Mouse (Mus musculus) heart, adult 9 months (tissue): ENCODE measurements around the gene Eif4e2.
A peak's percentile ranks its signal among the peaks of the same experiment; 100 is the strongest.

Experiments used
- DNase-seq, 2 experiments: peaks; one replicate each; pipeline ENCODE4 v3.0.0; 2022; ENCODE audit warnings: low spot score in 2 of 2

Gene Eif4e2

GRCm38 (mm10) chr1:87201848-87202247 lies 11.9 kb upstream of the Eif4e2 start:
- DNase-seq = no peak

- no peak for DNase-seq
These were observed 9.9 kb upstream of the Eif4e2 start for GRCm38 (mm10) chr1:87203779-87204178.

GRCm38 (mm10) chr1:87204465-87204864 lies 9.2 kb upstream of the Eif4e2 start, which contains the start of gene Chrng:
TSS of gene Chrng (plus strand) at chr1:87204657.
- DNase-seq = no peak

- no peak for DNase-seq
These were observed 8.7 kb upstream of the Eif4e2 start for GRCm38 (mm10) chr1:87205038-87205437.

GRCm38 (mm10) chr1:87205502-87205901 lies 8.2 kb upstream of the Eif4e2 start:
- DNase-seq = no peak

- DNase-seq = no peak
These were observed 7.4 kb upstream of the Eif4e2 start for GRCm38 (mm10) chr1:87206339-87206738.

- no peak for DNase-seq
These were observed 2.3 kb upstream of the Eif4e2 start for GRCm38 (mm10) chr1:87211431-87211830.

- DNase-seq = no peak
These were observed 1.0 kb downstream of the Eif4e2 start for GRCm38 (mm10) chr1:87214748-87215147.

- no peak for DNase-seq
These were observed 4.2 kb downstream of the Eif4e2 start for GRCm38 (mm10) chr1:87217938-87218337.

- no peak for DNase-seq
These were observed 12.0 kb downstream of the Eif4e2 start for GRCm38 (mm10) chr1:87225739-87226138.

GRCm38 (mm10) chr1:87226409-87227159 lies 12.9 kb downstream of the Eif4e2 start:
- DNase-seq = no peak

GRCm38 (mm10) chr1:87227160-87227550 lies 13.4 kb downstream of the Eif4e2 start:
- DNase-seq = no peak

- no peak for DNase-seq
These were observed 16.9 kb downstream of the Eif4e2 start for GRCm38 (mm10) chr1:87230606-87231005.

- no peak for DNase-seq
These were observed 18.5 kb downstream of the Eif4e2 start for GRCm38 (mm10) chr1:87232197-87232596.

GRCm38 (mm10) chr1:87239056-87239455 lies 25.3 kb downstream of the Eif4e2 start:
- DNase-seq = no peak

GRCm38 (mm10) chr1:87243021-87243420 lies 29.3 kb downstream of the Eif4e2 start:
- no peak for DNase-seq

- no peak for DNase-seq
These were observed 31.7 kb downstream of the Eif4e2 start for GRCm38 (mm10) chr1:87245430-87245829.

- DNase-seq = peak; percentile 36 to 58
These were observed 32.5 kb downstream of the Eif4e2 start for GRCm38 (mm10) chr1:87245929-87246815.

- no peak for DNase-seq
These were observed 38.4 kb downstream of the Eif4e2 start for GRCm38 (mm10) chr1:87252040-87252609.

- no peak for DNase-seq
These were observed 41.5 kb downstream of the Eif4e2 start for GRCm38 (mm10) chr1:87255173-87255572.

- DNase-seq = no peak
These were observed 44.0 kb downstream of the Eif4e2 start for GRCm38 (mm10) chr1:87257691-87258090.

GRCm38 (mm10) chr1:87258484-87258883 lies 44.8 kb downstream of the Eif4e2 start:
- no peak for DNase-seq
